Mouse (Mus musculus) embryonic fibroblast, embryonic 13.5 days (primary cell): ENCODE data around the gene Ankrd10.

Experiments
- CTCF ChIP-seq: IDR thresholded peaks from 2 replicates; pipeline ENCODE4 v1.5.1; 2011; ENCODE audit warnings: mild to moderate bottlenecking, control low read depth, low read length, moderate library complexity, borderline replicate concordance; ENCODE audit not compliant: insufficient read depth
- POLR2A ChIP-seq: IDR thresholded peaks from 2 replicates; pipeline ENCODE4 v1.6.1; 2011; ENCODE audit warnings: low read depth, mild to moderate bottlenecking, control low read depth, low read length, moderate library complexity

DNA sequence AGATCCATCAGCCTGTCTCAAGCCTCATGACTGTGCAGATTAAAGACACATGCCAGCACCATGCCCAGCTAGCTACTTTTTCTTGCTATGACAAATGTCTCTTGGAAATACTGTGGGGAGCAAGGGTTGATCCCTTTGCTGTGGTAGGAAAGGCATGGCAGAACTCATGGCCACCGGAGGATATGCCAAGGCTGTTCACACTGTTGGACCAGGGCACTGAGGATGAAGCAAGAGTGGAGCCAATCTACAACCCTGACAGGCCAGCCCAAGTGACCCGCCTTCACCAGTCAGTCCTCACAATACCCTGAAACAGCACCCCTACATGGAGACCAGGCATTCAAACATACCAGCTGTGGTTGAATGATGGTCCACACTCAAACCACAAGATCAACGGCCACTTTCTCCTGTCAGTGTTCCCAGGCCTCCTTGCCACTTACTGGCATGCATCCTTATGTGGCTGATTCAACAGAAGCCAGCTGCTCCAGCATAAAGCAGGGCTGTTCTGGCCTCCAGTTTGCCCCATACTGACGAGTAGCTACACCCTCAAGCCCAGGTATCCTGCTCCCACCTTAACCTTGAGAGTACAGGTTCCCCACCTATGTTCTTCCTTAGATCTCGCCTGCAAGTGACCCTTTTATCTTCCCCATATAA lies 35.1 kb downstream of the Ankrd10 start:
- TF ChIP-seq POLR2A = no peak
- TF ChIP-seq CTCF = no peak
